Mouse (Mus musculus) cerebellum, adult 2 months (tissue): ENCODE results near the gene Slc16a11. TPM values are rescaled to one million over a fixed set of nuclear protein-coding genes. Genes with fewer than 3 reads are reported as not detected.
A peak's percentile ranks its signal among the peaks of the same experiment; 100 is the strongest.

Experiments used
- DNase-seq, 2 experiments: peaks; one replicate each; pipeline ENCODE4 v3.0.0; 2021
- H3K27ac ChIP-seq: fragments of 200-500 bp; 2 replicates; pipeline ENCODE4 v1.5.1; 2012; ENCODE audit warnings: low read length, control low read depth, inconsistent platforms; ENCODE audit not compliant: insufficient read depth
- H3K27me3 ChIP-seq: fragments of 200-500 bp; 2 replicates; pipeline ENCODE4 v1.6.1; 2012; ENCODE audit warnings: inconsistent platforms, mild to moderate bottlenecking, low read length, moderate library complexity; ENCODE audit not compliant: control insufficient read depth, insufficient read depth
- H3K4me1 ChIP-seq: fragments of 200-500 bp; 2 replicates; pipeline ENCODE4 v1.6.1; 2011; ENCODE audit warnings: low read length; ENCODE audit not compliant: control insufficient read depth, insufficient read depth
- H3K4me3 ChIP-seq: fragments of 200-500 bp; replicated peaks from 2 replicates; pipeline ENCODE3; 2011; ENCODE audit warnings: mild to moderate bottlenecking, low read depth, low read length, control low read depth; ENCODE audit not compliant: insufficient read depth
- CTCF ChIP-seq: fragments of 200-500 bp; IDR thresholded peaks from 2 replicates; pipeline ENCODE4 v1.5.1; 2011; ENCODE audit warnings: low read depth, mild to moderate bottlenecking, control low read depth, low read length, moderate library complexity, borderline replicate concordance; ENCODE audit not compliant: insufficient read depth
- POLR2A ChIP-seq: fragments of 200-500 bp; IDR thresholded peaks from 2 replicates; pipeline ENCODE4 v1.6.1; 2011; ENCODE audit warnings: low read length, control low read depth, borderline replicate concordance; ENCODE audit not compliant: insufficient read depth
- WGBS: fragments of 180-500 bp; shearing (Covaris S2); methylation state at CpG from one replicate; pipeline ENCODE4 v1.1.7; 2018; 5-methylcytosine and 5-hydroxymethylcytosine counted together
- polyA plus RNA-seq: library from polyadenylated mRNA; depleted of rRNA; stranded (reverse); fragments of >200 nt; gene quantifications from 2 replicates; pipeline ENCODE4 v1.2.3, GENCODE M21; 2012

Gene Slc16a11
- polyA plus RNA-seq, 1 experiment, result 209 TPM

GRCm38 (mm10) chr11:70191188-70191587, 21.4 kb upstream of the Slc16a11 start:
- DNase-seq, result no peak
- no peak overlapping the region for H3K4me3 ChIP-seq
- WGBS, result 82% methylated on average over 6 of the region's 6 CpGs
- TF ChIP-seq CTCF (no peak), POLR2A (no peak)
- H3K4me1 ChIP-seq, result no peaks in the 10 kb centered on the region
- no peak overlapping the region for H3K27ac ChIP-seq
- no peaks in the 10 kb centered on the region for H3K27me3 ChIP-seq

GRCm38 (mm10) chr11:70192157-70192556, 20.4 kb upstream of the Slc16a11 start:
- TF ChIP-seq CTCF (no peak), POLR2A (no peak)
- DNase-seq, result no peak
- no peak overlapping the region for H3K27ac ChIP-seq
- no peaks in the 10 kb centered on the region for H3K4me1 ChIP-seq
- H3K4me3 ChIP-seq, result no peak overlapping the region
- no peaks in the 10 kb centered on the region for H3K27me3 ChIP-seq
- 83% methylated on average over 4 of the region's 4 CpGs for whole genome bisulfite sequencing

DNA sequence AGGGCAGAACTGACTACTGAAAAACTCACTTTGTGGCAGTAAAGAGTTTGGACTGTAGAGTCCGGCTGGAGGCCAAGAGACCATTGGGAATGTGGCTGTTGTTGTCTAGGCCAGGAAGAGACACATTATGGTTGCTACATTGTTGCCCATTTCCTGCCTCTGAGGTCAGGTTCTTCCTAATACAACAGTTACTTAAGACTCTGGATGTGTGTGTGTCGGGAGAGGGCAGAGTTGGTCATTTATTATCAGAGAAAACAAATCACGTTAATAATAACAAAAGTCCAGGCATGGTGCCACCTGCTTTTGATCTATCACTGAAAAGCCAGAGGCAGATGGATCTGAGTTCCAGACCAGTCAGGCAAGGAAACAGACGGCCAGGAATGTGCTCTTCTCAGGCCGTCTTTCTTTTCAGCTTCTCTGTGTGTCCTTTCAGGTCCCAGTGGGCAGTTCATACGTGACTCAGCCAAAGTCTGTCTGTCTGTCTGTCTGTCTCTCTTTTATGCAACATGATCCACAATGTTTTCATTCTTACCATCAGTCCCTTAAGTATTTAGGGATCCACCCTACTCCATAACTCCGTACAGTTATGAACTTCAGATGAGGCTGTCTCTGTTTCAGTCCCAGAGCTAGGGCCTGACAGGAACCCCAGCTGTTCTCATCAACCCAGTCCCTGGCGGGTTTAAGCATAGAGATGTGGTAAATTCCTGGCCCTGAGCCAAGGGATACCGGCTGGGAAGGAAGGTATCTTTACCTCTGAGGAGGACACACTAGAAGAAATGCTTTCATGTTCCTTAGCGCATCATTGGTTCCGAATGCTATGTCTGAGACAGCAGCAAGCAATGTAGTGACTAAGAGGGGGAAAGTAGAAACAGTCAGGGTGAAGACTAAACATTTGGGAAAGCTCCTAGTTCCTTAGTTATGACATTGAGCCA, 18.9 kb upstream of the Slc16a11 start:
- H3K4me1 ChIP-seq, result no peaks in the 10 kb centered on the region
- H3K27ac ChIP-seq, result no peak overlapping the region
- H3K4me3 ChIP-seq, result no peak overlapping the region
- 52% methylated on average over 11 of the region's 11 CpGs for WGBS
- no peaks in the 10 kb centered on the region for H3K27me3 ChIP-seq
- no peak for TF ChIP-seq CTCF
- TF ChIP-seq POLR2A, result no peak
- DNase-seq, result no peak

DNA sequence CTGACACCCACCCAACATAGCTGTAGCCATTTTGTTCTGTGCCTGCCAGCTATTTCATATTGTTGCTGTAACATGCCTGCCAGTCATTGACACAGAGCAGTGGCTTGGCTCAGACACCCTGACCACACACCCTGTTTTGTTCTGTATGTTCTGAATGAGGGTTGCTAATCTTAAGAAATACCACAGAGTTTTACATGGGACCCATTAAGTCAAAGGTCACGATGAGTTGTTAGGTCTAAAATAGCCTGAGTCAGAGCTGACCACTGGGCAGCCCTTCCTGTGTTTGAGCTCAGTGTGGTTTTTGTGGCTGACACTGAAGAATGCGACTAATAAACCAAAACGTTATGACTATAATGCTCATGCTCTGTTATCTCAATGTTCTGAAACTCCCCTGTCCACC, 14.2 kb upstream of the Slc16a11 start:
- no peak overlapping the region for H3K27ac ChIP-seq
- H3K4me3 ChIP-seq, result no peak overlapping the region
- H3K4me1 ChIP-seq, result no peaks in the 10 kb centered on the region
- H3K27me3 ChIP-seq, result no peaks in the 10 kb centered on the region
- TF ChIP-seq POLR2A (no peak), CTCF (no peak)
- DNase-seq, result no peak
- 89% methylated on average over 3 of the region's 3 CpGs for WGBS

- no peaks in the 10 kb centered on the region for H3K27me3 ChIP-seq
- no peak overlapping the region for H3K4me3 ChIP-seq
- no peak overlapping the region for H3K27ac ChIP-seq
- no peaks in the 10 kb centered on the region for H3K4me1 ChIP-seq
- 84% methylated on average over 8 of the region's 8 CpGs for WGBS
- DNase-seq, result no peak
- TF ChIP-seq CTCF (no peak), POLR2A (no peak)
Measured at GRCm38 (mm10) chr11:70199107-70199506, 13.4 kb upstream of the Slc16a11 start.

DNA sequence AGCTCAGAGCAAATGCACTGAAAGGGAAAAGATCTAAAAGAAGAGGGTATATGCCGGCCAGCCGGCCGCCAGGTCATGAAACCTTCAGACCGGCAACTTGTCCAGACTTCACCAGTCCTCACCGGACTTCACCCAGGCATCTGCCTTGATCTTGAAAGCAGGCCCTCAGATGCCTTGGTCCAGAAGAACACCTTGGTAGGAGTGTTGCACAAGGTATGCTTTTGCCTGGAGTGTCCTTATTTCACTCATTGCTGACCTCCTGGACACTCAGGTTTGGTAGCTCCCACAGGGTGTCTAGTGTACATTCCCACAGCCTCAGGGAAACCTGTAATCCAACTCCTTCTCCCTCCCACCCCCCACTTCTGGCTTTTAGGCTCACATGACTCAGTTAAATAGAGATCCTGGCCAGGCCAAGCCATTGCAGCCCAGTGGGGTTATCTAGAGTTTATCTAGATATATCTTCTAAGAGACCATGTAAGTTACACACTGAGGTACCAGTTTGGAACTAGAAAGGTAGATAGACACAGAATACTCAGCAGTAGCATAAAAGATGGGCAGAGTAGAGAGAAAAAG, 12.4 kb upstream of the Slc16a11 start:
- no peaks in the 10 kb centered on the region for H3K4me1 ChIP-seq
- no peak overlapping the region for H3K4me3 ChIP-seq
- 88% methylated on average over 5 of the region's 5 CpGs for WGBS
- TF ChIP-seq POLR2A (no peak), CTCF (no peak)
- H3K27ac ChIP-seq, result no peak overlapping the region
- no peak for DNase-seq
- H3K27me3 ChIP-seq, result no peaks in the 10 kb centered on the region

DNA sequence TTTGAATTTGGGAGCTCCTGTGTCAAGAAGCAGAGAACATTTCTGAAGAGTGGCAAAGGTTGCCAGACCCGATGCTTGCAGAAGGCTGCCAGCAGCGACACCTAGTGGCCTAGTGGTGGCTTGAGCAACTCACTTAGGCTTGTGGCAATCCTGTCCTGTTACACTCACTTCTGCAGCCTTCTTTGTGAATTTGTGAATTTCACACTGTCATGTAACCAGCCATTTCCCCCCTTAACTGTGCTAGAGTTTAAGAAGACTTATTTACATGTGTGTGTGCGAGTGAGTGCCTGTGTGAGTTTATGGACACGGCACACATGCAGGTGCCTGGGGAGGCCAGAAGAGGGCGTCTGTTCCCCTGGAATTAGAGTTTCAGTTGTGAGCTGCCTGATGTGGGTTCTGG, 10.9 kb upstream of the Slc16a11 start:
- Histone ChIP-seq H3K27me3 (no peaks in the 10 kb centered on the region), H3K4me1 (peaks cover 3% of the 10 kb centered on the region), H3K27ac (no peak overlapping the region), H3K4me3 (no peak overlapping the region)
- DNase-seq, result peak; percentile 76 to 80
- TF ChIP-seq CTCF (peak; percentile 90), POLR2A (no peak)
- WGBS, result 34% methylated on average over 5 of the region's 5 CpGs

GRCm38 (mm10) chr11:70206801-70207200, 5.8 kb upstream of the Slc16a11 start:
- DNase-seq, result no peak
- H3K27me3 ChIP-seq, result no peaks in the 10 kb centered on the region
- no peak overlapping the region for H3K4me3 ChIP-seq
- H3K4me1 ChIP-seq, result peaks cover 5% of the 10 kb centered on the region
- no peak overlapping the region for H3K27ac ChIP-seq
- TF ChIP-seq POLR2A, result no peak
- TF ChIP-seq CTCF, result no peak
- WGBS, result 13% methylated on average over 2 of the region's 2 CpGs
